Mouse (Mus musculus): ENCODE data around the gene Kcnj6.

The Kcnj6 gene

DNA sequence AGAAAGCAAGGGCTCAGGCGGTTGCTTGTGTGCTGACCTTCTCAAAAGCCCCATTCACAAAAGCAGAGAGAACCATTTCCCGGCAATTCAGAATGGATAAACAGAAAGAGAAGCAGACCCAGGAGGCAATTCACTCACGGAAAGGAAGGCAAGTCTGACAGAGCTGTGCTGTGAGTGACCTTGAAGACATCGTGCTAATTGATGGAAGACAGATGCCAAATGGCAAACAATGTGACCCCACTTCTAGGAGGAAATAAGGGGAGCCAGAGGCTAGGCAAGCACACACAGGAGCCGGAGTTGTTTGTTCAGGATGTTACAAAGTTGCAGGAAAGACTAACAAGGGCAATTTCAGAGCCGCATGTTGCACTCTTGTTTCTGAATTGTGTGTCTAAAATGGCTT, 158.1 kb downstream of the Kcnj6 start:
- no peak for TF ChIP-seq GATA4 (IDR thresholded peaks at IDR 0.05; ENCODE audit: insufficient replicate concordance, low read length)

GRCm38 (mm10) chr16:94837881-94838280, 159.6 kb downstream of the Kcnj6 start:
- no peak for TF ChIP-seq GATA4 (IDR thresholded peaks at IDR 0.05; ENCODE audit: insufficient replicate concordance, low read length)

- no peak for TF ChIP-seq GATA4 (IDR thresholded peaks at IDR 0.05; ENCODE audit: insufficient replicate concordance, low read length)
Observed at GRCm38 (mm10) chr16:94834502-94834901, 163.0 kb downstream of the Kcnj6 start.

DNA sequence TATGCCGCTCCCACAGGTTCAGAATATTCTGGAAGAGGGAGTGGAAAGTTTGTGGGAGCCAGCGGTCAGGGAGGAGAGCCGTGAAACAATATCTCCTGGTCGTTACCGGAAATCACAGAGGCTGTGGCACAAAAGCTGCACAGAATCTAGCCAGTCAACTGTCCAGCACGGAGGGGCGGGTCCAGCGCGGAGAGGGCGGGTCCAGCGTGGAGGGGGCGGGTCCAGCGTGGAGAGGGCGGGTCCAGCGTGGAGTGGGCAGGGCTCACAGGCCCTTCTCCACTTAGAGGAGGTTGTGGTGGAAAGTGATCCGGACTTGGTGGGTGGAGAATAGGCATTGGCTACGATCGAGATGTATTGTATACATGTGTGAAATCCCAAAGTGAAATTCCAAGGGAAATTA, 169.3 kb downstream of the Kcnj6 start:
- no peak for TF ChIP-seq GATA4 (IDR thresholded peaks at IDR 0.05; ENCODE audit: insufficient replicate concordance, low read length)

DNA sequence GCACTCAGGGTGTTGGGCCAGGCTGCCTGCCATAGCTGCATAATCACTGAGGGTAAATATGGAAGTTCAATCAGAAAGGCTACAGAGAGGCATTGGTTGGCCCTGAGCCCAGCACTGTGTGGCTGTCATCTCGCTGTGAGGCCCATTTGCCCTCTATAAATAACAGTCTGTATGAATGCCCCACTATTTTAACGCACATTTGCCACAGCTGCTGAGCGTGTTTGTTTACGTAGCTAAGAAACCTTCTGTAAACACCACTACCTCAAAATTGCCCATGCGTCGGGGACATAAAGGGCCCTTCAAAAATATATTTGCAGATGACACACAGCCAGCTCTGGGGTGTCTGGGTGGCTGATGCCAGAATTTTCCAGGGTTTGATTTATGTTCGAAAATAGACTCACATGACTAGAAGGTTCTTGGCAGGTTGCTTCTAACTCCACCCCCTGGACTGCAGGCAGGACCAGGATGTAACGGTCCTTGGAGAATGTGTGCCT, 170.4 kb downstream of the Kcnj6 start:
- TF ChIP-seq GATA4 (IDR thresholded peaks at IDR 0.05; ENCODE audit: insufficient replicate concordance, low read length): no peak

DNA sequence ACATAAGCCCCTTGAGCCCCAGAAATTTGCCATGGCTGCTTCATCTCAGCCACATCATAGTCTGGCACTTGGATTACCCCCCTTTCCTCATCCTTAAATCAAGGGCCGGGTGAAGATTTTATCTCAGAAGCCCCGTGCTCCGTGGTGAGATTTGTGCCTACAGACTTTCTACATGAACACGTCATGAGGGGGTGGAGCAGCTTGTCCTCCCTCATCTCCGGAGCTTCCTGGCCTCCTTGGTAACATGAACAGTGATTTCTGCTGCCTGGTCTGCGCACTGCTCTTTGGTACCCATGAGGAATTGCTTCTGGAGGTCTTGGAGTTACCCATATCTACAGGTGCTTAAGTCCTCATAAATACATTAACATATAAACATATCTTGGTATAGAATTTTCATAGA, 172.2 kb downstream of the Kcnj6 start:
- TF ChIP-seq GATA4 (IDR thresholded peaks at IDR 0.05; ENCODE audit: insufficient replicate concordance, low read length): no peak

DNA sequence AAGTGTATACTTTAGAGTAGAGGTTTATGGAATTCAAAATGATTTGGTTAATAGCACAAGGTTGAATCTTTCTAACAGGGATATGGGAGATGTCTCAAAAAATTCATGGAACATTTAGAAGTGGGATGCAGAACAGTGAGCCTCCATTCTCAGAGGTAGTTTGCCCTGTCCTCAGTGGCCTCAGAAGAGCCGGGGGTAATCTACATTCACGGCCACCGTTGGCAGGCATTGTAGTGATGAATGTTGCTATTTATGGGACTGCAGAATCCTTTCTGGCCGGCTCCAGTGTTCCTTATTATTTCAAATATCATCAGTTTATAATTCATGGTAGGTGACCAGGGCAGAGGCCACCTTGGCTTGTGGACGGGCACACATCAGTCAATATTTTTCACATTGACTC, 174.9 kb downstream of the Kcnj6 start:
- TF ChIP-seq GATA4 (IDR thresholded peaks at IDR 0.05; ENCODE audit: insufficient replicate concordance, low read length): no peak

DNA sequence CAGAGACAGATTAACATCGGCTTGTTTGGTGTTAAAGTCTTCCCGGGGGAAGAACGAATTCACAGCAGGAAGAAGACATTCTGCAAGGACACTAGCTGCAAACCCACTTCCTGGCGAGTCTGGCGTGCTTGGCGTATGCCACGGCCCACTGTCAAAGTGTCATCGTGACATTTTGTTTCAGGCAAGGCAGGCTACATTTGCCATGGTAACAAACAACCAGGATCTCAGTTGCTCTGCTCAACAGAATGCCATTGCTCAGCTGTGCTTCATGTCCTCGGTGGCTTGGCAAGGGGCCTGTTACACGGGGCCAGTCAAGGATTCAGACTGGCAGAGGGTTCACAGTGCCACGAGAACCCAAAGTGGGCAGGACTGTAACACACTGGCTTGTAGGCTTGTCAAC, 175.9 kb downstream of the Kcnj6 start:
- no peak for TF ChIP-seq GATA4 (IDR thresholded peaks at IDR 0.05; ENCODE audit: insufficient replicate concordance, low read length)

GRCm38 (mm10) chr16:94816391-94816790, 181.1 kb downstream of the Kcnj6 start:
- TF ChIP-seq GATA4 (IDR thresholded peaks at IDR 0.05; ENCODE audit: insufficient replicate concordance, low read length): no peak

DNA sequence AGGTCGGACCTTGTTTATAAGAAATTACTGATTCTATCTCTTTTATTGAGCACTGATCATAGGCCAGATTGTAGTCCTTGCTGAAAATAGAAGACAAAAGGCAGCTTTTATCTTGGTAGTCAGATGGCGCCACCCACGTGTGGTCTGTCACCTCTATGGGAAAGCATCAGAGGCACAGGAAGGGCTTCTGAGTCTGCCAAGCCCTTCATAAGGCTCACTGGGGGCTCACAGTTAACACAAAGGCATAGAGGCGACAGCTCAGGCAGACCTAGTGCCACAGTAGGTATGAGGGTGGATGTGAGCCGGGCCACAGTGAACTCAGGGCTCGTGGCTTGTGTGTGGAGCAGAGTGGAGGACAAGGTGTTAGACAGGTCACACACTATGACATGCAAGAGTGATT, 181.6 kb downstream of the Kcnj6 start:
- no peak for TF ChIP-seq GATA4 (IDR thresholded peaks at IDR 0.05; ENCODE audit: insufficient replicate concordance, low read length)

- no peak for TF ChIP-seq GATA4 (IDR thresholded peaks at IDR 0.05; ENCODE audit: insufficient replicate concordance, low read length)
Observed at GRCm38 (mm10) chr16:94798241-94798640, 199.3 kb downstream of the Kcnj6 start.

DNA sequence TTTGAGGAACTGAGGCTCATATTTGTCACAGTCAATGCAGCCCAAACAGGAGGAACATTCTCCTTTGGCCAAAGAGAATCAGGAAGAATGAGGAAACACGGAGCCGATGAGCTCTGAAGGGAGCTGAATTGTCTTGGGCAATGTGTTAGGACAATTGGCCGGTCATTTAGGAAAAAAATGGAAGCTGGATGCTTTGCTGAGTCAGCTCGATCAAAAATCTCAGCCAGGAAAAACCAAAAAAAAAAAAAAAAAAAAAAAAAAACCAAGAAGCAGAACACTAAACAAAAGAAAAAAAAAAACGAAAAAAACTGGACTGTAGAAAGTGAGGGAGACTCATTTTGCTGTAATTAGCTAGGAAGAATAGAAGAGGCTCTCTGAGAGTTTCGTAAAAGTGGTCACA, 200.1 kb downstream of the Kcnj6 start:
- no peak for TF ChIP-seq GATA4 (IDR thresholded peaks at IDR 0.05; ENCODE audit: insufficient replicate concordance, low read length)

DNA sequence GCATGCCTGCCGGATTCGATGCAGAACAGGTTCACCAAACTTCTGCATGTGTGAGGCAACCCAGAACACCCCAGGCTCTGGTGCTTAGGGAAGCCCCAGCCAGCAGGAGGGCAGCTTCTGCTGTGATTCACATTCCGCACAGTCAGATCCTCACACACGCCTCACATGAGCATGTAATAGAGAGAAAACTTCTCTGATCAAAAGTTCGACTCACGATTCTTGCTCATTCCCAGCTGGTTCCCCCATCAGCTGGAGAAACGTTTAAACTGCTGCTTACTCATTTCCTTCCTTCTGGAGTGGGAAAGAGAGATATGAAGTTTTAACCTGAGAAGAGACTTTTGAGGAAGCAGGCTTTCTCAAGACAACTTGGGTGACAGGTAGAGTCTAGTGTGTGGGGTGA, 204.5 kb downstream of the Kcnj6 start:
- no peak for TF ChIP-seq GATA4 (IDR thresholded peaks at IDR 0.05; ENCODE audit: insufficient replicate concordance, low read length)

DNA sequence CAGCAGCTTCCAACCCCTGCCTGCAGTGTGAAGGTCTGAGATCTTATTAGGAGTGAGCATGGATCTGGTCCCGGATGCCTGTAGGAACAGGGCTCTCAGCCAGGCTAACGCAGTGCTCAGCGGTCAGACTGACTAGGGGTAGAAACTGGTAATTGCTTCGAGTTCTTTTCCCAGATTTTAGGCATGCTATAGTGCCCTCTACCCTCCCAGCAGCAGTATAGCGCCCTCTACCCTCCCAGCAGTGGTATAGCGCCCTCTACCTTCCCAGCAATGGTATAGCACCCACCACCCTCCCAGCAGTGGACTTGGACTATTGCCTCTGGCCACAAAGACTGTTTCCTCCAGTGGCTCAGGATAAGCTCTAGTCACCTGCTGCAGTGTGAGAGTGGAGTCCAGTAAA, 207.5 kb downstream of the Kcnj6 start:
- no peak for TF ChIP-seq GATA4 (IDR thresholded peaks at IDR 0.05; ENCODE audit: insufficient replicate concordance, low read length)

DNA sequence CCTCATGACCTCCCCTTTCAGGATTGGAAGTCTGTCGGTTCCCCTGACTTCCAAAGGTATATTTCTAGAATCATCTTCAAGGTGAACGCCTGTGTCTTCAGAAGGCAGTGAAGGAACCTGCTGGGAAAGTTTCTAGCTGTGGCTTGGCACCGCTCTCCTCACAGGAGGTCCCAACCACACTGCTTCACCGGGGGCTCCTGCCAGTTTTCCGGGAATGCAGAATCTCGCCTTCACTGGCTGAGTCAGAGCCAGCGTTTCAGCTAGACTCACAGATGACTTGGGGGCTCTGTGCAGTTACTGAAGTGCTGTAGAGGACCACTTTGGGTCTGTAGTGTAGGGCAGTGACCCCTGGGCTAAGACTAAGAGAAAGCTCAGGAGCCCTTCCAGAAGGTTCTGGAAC, 208.8 kb downstream of the Kcnj6 start:
- no peak for TF ChIP-seq GATA4 (IDR thresholded peaks at IDR 0.05; ENCODE audit: insufficient replicate concordance, low read length)

- TF ChIP-seq GATA4 (IDR thresholded peaks at IDR 0.05; ENCODE audit: insufficient replicate concordance, low read length): no peak
Observed at GRCm38 (mm10) chr16:94788165-94788564, 209.3 kb downstream of the Kcnj6 start.

DNA sequence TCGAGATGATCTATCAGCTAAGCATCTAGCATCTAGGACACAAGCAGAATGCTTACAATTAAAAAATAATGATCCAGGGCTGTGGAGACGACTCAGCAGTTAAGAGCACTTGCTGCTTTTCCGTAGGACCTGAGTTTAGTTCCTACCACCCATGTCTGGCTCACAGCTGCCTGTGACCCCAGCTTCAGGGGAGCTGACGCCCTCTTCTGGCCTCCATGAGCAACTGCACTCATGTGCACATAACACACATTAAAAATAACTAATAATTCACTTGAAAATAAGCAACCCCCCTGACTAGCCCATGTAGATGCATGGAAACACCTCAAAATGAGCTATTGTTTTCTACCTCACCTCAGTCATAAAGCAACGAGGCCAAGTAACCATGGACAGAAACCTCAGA, 211.6 kb downstream of the Kcnj6 start:
- no peak for TF ChIP-seq GATA4 (IDR thresholded peaks at IDR 0.05; ENCODE audit: insufficient replicate concordance, low read length)

- TF ChIP-seq GATA4 (IDR thresholded peaks at IDR 0.05; ENCODE audit: insufficient replicate concordance, low read length): no peak
Observed at GRCm38 (mm10) chr16:94783696-94784095, 213.8 kb downstream of the Kcnj6 start.

Data from liver, adult (tissue).